Mouse (Mus musculus): ENCODE data around the gene Tenm3. TPM values are rescaled to one million over a fixed set of nuclear protein-coding genes. Genes with fewer than 3 reads are reported as not detected.

Tenm3 gene
- total RNA-seq, 4 experiments from 2014 or later = 10.5 to 12.2 (median 11.8) TPM

- DNase-seq (ENCODE audit: low spot score in 2 of 2) = no peak
Measured at GRCm38 (mm10) chr8:48285432-48285831, 558.3 kb downstream of the Tenm3 start.

- DNase-seq (ENCODE audit: low spot score in 2 of 2) = no peak
Measured at GRCm38 (mm10) chr8:48281855-48282254, 561.9 kb downstream of the Tenm3 start.

- no peak for DNase-seq (ENCODE audit: low spot score in 2 of 2)
Measured at GRCm38 (mm10) chr8:48279360-48279759, 564.4 kb downstream of the Tenm3 start.

GRCm38 (mm10) chr8:48277986-48278635, 565.6 kb downstream of the Tenm3 start:
- no peak for DNase-seq (ENCODE audit: low spot score in 2 of 2)

- DNase-seq (ENCODE audit: low spot score in 2 of 2) = no peak
Measured at GRCm38 (mm10) chr8:48275066-48275465, 568.7 kb downstream of the Tenm3 start.

GRCm38 (mm10) chr8:48274566-48274965, 569.2 kb downstream of the Tenm3 start:
- DNase-seq (ENCODE audit: low spot score in 2 of 2) = no peak

- no peak for DNase-seq (ENCODE audit: low spot score in 2 of 2)
Measured at GRCm38 (mm10) chr8:48268638-48269037, 575.1 kb downstream of the Tenm3 start.

- no peak for DNase-seq (ENCODE audit: low spot score in 2 of 2)
Measured at GRCm38 (mm10) chr8:48260265-48260664, 583.5 kb downstream of the Tenm3 start.

- DNase-seq (ENCODE audit: low spot score in 2 of 2) = no peak
Measured at GRCm38 (mm10) chr8:48259832-48260231, 583.9 kb downstream of the Tenm3 start.

- peak in 1 of 2 experiments; percentile 21 for DNase-seq (ENCODE audit: low spot score in 2 of 2)
Measured at GRCm38 (mm10) chr8:48243876-48244275, 599.9 kb downstream of the Tenm3 start.

- DNase-seq (ENCODE audit: low spot score in 2 of 2) = no peak
Measured at GRCm38 (mm10) chr8:48240917-48241531, 602.7 kb downstream of the Tenm3 start.

- DNase-seq (ENCODE audit: low spot score in 2 of 2) = no peak
Measured at GRCm38 (mm10) chr8:48236968-48237367, 606.8 kb downstream of the Tenm3 start.

- DNase-seq (ENCODE audit: low spot score in 2 of 2) = no peak
Measured at GRCm38 (mm10) chr8:48232927-48233326, 610.8 kb downstream of the Tenm3 start.

GRCm38 (mm10) chr8:48231882-48232281, 611.9 kb downstream of the Tenm3 start:
- DNase-seq (ENCODE audit: low spot score in 2 of 2) = no peak

GRCm38 (mm10) chr8:48231389-48231788, 612.4 kb downstream of the Tenm3 start:
- DNase-seq (ENCODE audit: low spot score in 2 of 2) = no peak

GRCm38 (mm10) chr8:48228676-48229075, 615.1 kb downstream of the Tenm3 start:
- DNase-seq (ENCODE audit: low spot score in 2 of 2) = no peak

- no peak for DNase-seq (ENCODE audit: low spot score in 2 of 2)
Measured at GRCm38 (mm10) chr8:48224753-48225152, 619.0 kb downstream of the Tenm3 start.

GRCm38 (mm10) chr8:48222429-48222769, 621.4 kb downstream of the Tenm3 start:
- peak; percentile 75 to 80 for DNase-seq (ENCODE audit: low spot score in 2 of 2)

GRCm38 (mm10) chr8:48221724-48222428, 621.9 kb downstream of the Tenm3 start:
- no peak for DNase-seq (ENCODE audit: low spot score in 2 of 2)

GRCm38 (mm10) chr8:48221304-48221703, 622.4 kb downstream of the Tenm3 start:
- no peak for DNase-seq (ENCODE audit: low spot score in 2 of 2)

- no peak for DNase-seq (ENCODE audit: low spot score in 2 of 2)
Measured at GRCm38 (mm10) chr8:48220529-48221181, 623.1 kb downstream of the Tenm3 start.

- DNase-seq (ENCODE audit: low spot score in 2 of 2) = no peak
Measured at GRCm38 (mm10) chr8:48215071-48215501, 628.7 kb downstream of the Tenm3 start.

Measured in gastrocnemius, adult 8-10 months (tissue).